Mouse (Mus musculus) cerebellum, adult 2 months (tissue): Measurements from ENCODE around the gene Susd4.

ENCODE experiments used
- CTCF ChIP-seq: fragments of 200-500 bp; IDR thresholded peaks from 2 replicates; pipeline ENCODE4 v1.5.1; 2011; ENCODE audit warnings: low read depth, mild to moderate bottlenecking, control low read depth, low read length, moderate library complexity, borderline replicate concordance; ENCODE audit not compliant: insufficient read depth
- POLR2A ChIP-seq: fragments of 200-500 bp; IDR thresholded peaks from 2 replicates; pipeline ENCODE4 v1.6.1; 2011; ENCODE audit warnings: low read length, control low read depth, borderline replicate concordance; ENCODE audit not compliant: insufficient read depth

- TF ChIP-seq CTCF, result no peak
- TF ChIP-seq POLR2A, result no peak
Measured at GRCm38 (mm10) chr1:182918718-182919346, 155.2 kb downstream of the Susd4 start.
